In the genomic region with DNA sequence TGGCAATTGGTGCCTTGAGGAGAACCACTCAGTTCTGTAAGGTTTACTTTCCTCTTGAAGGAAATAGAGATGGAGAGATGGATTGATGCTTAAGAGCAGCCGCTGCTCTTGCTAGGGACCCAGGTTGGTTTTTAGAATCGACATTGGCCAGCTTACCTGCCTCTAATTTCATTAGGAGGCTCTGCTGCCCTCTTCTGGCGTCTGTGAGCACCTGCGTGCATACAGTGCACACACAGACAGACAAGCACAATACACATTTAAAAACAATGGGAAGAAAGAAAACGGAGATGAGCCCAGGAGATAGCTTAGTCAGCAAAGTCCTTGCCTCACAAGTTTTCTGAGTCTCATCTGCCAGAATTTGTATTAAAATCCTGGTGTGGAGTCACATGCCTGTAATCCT, we compare ENCODE assay signal across 12 mouse cellular contexts.
DNase-seq lines count a peak whose midpoint lies in the region; ATAC-seq and TF ChIP-seq lines count a peak whose summit lies in the region.
"Had no signal": no experiment of that assay in that cellular context is flagged by ENCODE, and none has a peak within 500 bp of the region (broad histone marks: within the 10 kb centered on the region; RNA-seq: fewer than 3 reads in every experiment).

No protein-coding gene starts in this region.

- WGBS in hindbrain, embryonic 15.5 days, result 87% methylated on average over 5 of the region's 5 CpGs
- 88% methylated on average over 5 of the region's 5 CpGs for WGBS in hindbrain, embryonic 10.5 days
- WGBS in embryonic facial prominence, embryonic 14.5 days, result 85% methylated on average over 5 of the region's 5 CpGs

- no peak overlapping the region for H3K9ac ChIP-seq in hindbrain, embryonic 15.5 days
- no peak overlapping the region for H3K9ac ChIP-seq in embryonic facial prominence, embryonic 14.5 days (ENCODE audit: low read depth, low read length)
- H3K9ac ChIP-seq: lung, embryonic 15.5 days had no signal

- ATAC-seq in hindbrain, embryonic 15.5 days (ENCODE audit: low FRiP score, low read depth), result no peak
- ATAC-seq in embryonic facial prominence, embryonic 14.5 days (ENCODE audit: low read depth), result no peak
- no peak for ATAC-seq in erythroid progenitor cell, adult 5-6 weeks (replicated peaks; ENCODE audit: low FRiP score, poor library complexity, severe bottlenecking)
- ATAC-seq: forebrain, embryonic 16.5 days had no signal

- no peak for TF ChIP-seq POLR2A in testis, adult 2 months (IDR thresholded peaks at IDR 0.05; ENCODE audit: control insufficient read depth, low read depth, low read length)

- H3K9me3 ChIP-seq in hindbrain, embryonic 15.5 days, result no peaks in the 10 kb centered on the region
- H3K9me3 ChIP-seq in hindbrain, embryonic 10.5 days, result no peaks in the 10 kb centered on the region
- no peaks in the 10 kb centered on the region for H3K9me3 ChIP-seq in embryonic facial prominence, embryonic 14.5 days (ENCODE audit: control insufficient read depth, low read length)
- H3K9me3 ChIP-seq: lung, embryonic 15.5 days had no signal

- H3K4me2 ChIP-seq in hindbrain, embryonic 15.5 days, result no peak overlapping the region
- H3K4me2 ChIP-seq in embryonic facial prominence, embryonic 14.5 days (ENCODE audit: low read depth, low read length), result no peak overlapping the region
- H3K4me2 ChIP-seq: lung, embryonic 15.5 days had no signal

- peak; percentile 22; the same call in 1 of the 2 replicates for TF ChIP-seq CTCF in testis, adult 2 months (IDR thresholded peaks at IDR 0.05; ENCODE audit: control insufficient read depth, insufficient read depth, insufficient replicate concordance, low read depth, low read length)

- no peak for DNase-seq in hindbrain, embryonic 10.5 days (ENCODE audit: low spot score)
- DNase-seq in testis, postnatal 14 days (ENCODE audit: low spot score), result no peak
- DNase-seq in embryonic facial prominence, embryonic 14.5 days (ENCODE audit: low spot score), result no peak
- DNase-seq in right cerebral cortex, adult 18-20 months, result no peak
- DNase-seq in cerebellum, adult 9-10 months, result no peak
- DNase-seq: heart, adult 18-20 months; layer of hippocampus, adult 9-11 months had no signal

- H3K27ac ChIP-seq in hindbrain, embryonic 15.5 days (replicated peaks), result peak overlapping the region; percentile 32; the same call in 1 of the 2 replicates
- no peak overlapping the region for H3K27ac ChIP-seq in hindbrain, embryonic 10.5 days
- no peak overlapping the region for H3K27ac ChIP-seq in testis, adult 2 months (ENCODE audit: control insufficient read depth, insufficient read depth, low read depth, low read length)
- peak overlapping the region; percentile 25; the same call in 1 of the 2 replicates for H3K27ac ChIP-seq in embryonic facial prominence, embryonic 14.5 days (replicated peaks; ENCODE audit: low read depth, low read length)
- H3K27ac ChIP-seq: lung, embryonic 15.5 days had no signal

- H3K4me1 ChIP-seq in hindbrain, embryonic 15.5 days (replicated peaks), result peaks cover 6% of the 10 kb centered on the region; the same call in 1 of the 2 replicates
- H3K4me1 ChIP-seq in hindbrain, embryonic 10.5 days (replicated peaks), result peaks cover 4% of the 10 kb centered on the region; the same call in 1 of the 2 replicates
- peaks cover 4% of the 10 kb centered on the region; the same call in 1 of the 2 replicates for H3K4me1 ChIP-seq in testis, adult 2 months (ENCODE audit: control insufficient read depth, insufficient read depth, low read length)
- peaks cover 7% of the 10 kb centered on the region; the same call in 1 of the 2 replicates for H3K4me1 ChIP-seq in embryonic facial prominence, embryonic 14.5 days (ENCODE audit: control insufficient read depth, insufficient read depth, low read length)

- no peaks in the 10 kb centered on the region for H3K27me3 ChIP-seq in hindbrain, embryonic 15.5 days
- no peaks in the 10 kb centered on the region for H3K27me3 ChIP-seq in hindbrain, embryonic 10.5 days (ENCODE audit: insufficient read depth, poor library complexity, severe bottlenecking)
- H3K27me3 ChIP-seq in testis, adult 2 months (ENCODE audit: control insufficient read depth, insufficient read depth, low read length), result no peaks in the 10 kb centered on the region
- no peaks in the 10 kb centered on the region for H3K27me3 ChIP-seq in embryonic facial prominence, embryonic 14.5 days (replicated peaks; ENCODE audit: control insufficient read depth, insufficient read depth, low read length)
- H3K27me3 ChIP-seq: lung, embryonic 15.5 days had no signal

- H3K4me3 ChIP-seq in hindbrain, embryonic 15.5 days, result no peak overlapping the region
- H3K4me3 ChIP-seq in hindbrain, embryonic 10.5 days, result no peak overlapping the region
- H3K4me3 ChIP-seq in testis, adult 2 months (ENCODE audit: control insufficient read depth, low read depth, low read length), result no peak overlapping the region
- no peak overlapping the region for H3K4me3 ChIP-seq in embryonic facial prominence, embryonic 14.5 days (ENCODE audit: low read depth, low read length)
- H3K4me3 ChIP-seq: lung, embryonic 15.5 days had no signal

- no peaks in the 10 kb centered on the region for H3K36me3 ChIP-seq in hindbrain, embryonic 15.5 days
- H3K36me3 ChIP-seq in hindbrain, embryonic 10.5 days, result no peaks in the 10 kb centered on the region
- no peaks in the 10 kb centered on the region for H3K36me3 ChIP-seq in testis, adult 2 months (ENCODE audit: control insufficient read depth, insufficient read depth, low read length)
- no peaks in the 10 kb centered on the region for H3K36me3 ChIP-seq in embryonic facial prominence, embryonic 14.5 days (ENCODE audit: control insufficient read depth, insufficient read depth, low read length)
- H3K36me3 ChIP-seq: lung, embryonic 15.5 days had no signal

Comparison
In these comparisons a context has a peak if more than half of its experiments do, and no peak if none do; other contexts are left out.
1. H3K27ac ChIP-seq: peak in hindbrain, embryonic 15.5 days (single experiment) and embryonic facial prominence, embryonic 14.5 days (single experiment); none in hindbrain, embryonic 10.5 days (single experiment) and testis, adult 2 months (single experiment).